Mouse (Mus musculus) thymus, postnatal 36 days (tissue): ENCODE data around the gene Rnf5.

Experiments
- DNase-seq, 2 experiments: peaks; one replicate each; pipeline ENCODE4 v3.0.0; 2022; ENCODE audit warnings: mixed read lengths in 2 of 2

Gene Rnf5

DNA sequence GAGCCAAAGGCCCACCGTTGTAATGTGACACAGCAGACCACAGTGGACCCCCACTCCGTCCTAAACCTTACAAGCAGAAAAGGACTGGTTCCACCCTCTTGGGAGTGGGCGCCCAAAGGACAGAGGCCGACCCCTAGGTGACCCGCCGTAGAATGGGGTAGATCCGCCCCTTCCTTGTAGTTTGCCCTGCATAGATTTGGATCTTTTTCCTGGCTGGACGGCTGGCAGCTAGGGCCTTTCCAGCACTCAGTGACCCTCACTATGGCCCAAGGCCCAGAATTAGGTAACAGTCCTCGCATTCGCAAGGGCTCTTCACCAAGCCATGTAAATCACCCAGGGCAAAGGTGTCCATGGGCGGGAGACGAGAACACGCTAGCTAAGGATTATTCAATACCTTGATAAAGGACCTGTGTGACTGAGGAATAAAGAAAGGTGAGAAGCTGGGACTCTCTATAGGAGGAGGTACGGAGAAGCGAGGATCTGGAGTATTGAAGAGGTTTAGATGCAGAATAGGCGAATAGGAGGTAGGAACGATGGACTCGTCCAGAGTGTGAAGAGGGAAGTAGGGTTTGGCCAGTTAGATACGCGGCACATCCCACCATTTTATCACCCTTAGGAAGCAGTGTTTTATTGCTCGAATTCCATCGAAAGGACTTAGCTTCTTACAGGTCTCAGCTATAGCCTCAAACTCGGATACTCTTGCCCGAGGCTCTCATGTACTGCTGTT is 1.2 kb upstream of the Rnf5 start:
- peak in 1 of 2 experiments; percentile 5 for DNase-seq

DNA sequence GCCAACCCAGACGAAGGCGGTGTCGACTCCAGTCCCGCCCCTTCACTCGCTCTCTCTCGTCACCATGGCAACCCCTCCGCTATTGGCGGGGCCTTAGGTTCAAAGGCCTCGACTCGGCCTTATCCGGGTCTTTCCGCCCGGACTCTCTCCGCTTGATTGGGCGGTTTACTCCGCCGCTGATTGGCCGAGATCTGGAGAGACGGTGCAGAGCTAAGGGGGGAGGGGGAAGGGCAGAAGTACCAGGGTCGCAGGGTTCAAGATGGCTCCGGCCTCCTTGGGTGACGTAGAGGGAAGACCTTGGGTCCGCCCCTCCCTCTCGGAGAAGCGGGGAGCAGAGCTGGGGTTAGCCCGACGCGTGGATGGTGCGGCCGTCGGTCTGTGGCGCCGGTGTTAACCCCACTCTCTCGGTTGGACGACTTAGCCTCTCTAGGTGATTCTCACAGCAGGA is 595 bp upstream of the Rnf5 start, which contains the start of gene Agpat1:
Gene Agpat1, plus strand, starts transcription at position 202 of the 448 bp plus-strand sequence.
- peak; percentile 96 to 99 for DNase-seq

DNA sequence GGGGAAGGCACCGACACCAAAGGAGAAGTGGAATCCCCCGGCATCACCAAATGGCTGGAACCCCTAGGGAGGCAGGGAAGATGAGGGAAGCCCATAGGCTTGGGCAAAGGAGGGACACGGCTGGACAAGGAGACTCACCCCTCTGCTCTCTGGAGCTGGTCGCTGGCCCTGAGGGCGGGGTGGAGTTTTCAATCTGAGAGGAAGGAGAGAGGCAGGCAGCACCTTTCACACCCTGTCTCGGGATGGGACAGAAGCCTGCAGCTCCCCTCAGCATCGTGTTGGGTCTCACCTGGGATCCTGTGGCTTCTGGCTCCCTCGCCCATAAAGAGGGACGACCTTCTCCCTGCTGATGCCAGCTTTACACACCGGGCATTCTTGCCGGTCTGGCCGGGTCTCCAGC is 1.7 kb downstream of the Rnf5 start:
- DNase-seq, result peak in 1 of 2 experiments; percentile 17

DNA sequence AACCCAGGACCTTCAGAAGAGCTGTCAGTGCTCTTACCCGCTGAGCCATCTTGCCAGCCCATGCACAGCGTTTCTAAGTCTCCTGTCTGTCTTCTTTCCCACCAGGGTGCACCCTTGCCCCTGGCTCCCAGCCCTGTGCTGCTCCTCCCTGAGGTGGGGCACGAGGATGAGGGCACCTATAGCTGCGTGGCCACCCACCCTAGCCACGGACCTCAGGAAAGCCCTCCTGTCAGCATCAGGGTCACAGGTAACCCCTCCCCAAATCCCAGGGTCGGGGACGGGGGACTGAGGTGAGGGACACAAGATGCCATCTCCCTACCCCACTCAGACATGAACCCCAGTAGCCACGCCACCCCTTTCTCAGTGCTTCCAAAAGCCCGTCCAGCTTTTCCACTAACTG is 3.6 kb downstream of the Rnf5 start:
- no peak for DNase-seq

DNA sequence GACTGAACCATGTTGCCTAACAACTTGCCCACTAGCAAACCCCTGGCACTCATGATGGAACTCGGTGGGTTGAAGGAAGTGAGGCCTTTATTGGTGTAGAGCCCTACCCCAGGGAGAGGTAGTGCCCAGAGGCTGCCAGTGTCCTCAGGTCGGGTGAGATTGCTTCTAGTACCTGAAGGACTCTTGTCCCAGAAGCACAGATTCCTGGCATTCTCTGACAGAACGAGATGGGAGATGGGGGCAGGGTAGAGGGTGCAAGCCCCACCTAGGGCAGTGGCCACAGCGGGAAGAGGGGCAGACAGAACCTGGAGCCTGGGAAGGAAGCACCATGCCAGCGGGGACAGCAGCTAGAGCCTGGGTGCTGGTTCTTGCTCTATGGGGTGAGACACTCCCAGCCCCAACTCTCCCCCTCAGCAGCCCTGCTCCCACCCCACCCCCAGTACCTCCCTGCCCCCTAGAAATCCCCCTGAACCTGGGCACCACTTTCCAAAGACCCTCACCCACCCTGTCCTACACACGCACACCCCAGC is 5.9 kb downstream of the Rnf5 start, which contains the start of gene Ager:
Gene Ager, plus strand, starts transcription at position 297 of the 530 bp plus-strand sequence.
- DNase-seq, result no peak

DNA sequence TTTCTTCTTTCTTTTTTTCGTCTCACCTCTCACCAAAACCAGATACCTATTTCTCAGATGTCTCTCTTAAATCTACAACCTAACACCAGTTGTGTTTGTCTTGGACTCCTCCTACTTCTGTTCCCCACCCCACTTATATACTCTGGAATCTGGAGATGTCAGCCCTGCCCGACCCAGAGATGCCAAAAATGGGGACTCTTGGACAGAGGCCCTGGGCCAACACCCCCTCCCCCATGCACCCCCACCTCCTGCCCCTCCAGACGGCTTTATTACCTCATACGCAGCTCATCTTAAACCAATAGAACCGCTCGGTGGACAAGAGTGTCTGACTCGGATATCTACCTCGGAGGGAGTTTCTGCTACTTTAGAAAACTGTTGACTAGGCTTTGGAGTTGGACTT is 7.4 kb downstream of the Rnf5 start:
- DNase-seq, result no peak

DNA sequence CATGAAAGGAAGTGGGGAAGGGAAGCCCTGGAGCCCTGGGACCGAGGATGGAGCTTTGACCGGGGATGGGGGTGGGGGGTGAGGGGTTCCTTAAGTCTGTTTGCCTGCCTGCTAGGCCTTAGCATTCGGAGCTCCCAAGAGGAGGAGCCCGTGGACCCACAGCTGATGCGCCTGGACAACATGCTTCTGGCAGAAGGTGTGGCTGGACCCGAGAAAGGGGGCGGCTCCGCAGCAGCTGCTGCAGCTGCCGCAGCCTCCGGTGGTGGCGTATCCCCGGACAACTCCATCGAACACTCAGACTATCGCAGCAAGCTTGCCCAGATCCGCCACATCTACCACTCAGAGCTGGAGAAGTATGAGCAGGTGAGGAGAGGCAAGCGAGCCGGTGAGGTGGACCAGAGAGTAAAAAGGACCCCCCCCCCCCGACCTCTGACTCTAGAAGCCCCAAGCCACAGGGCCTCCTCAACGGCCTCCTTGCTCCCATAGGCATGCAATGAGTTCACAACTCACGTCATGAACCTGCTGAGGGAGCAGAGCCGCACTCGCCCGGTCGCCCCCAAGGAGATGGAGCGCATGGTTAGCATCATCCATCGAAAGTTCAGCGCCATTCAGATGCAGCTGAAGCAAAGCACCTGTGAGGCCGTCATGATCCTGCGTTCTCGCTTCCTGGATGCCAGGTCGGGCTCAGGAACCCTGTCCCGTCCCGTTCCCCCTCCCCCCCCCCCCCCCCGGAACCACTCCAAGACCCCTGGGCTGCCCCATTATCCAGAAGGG is 9.6 kb downstream of the Rnf5 start:
- no peak for DNase-seq

DNA sequence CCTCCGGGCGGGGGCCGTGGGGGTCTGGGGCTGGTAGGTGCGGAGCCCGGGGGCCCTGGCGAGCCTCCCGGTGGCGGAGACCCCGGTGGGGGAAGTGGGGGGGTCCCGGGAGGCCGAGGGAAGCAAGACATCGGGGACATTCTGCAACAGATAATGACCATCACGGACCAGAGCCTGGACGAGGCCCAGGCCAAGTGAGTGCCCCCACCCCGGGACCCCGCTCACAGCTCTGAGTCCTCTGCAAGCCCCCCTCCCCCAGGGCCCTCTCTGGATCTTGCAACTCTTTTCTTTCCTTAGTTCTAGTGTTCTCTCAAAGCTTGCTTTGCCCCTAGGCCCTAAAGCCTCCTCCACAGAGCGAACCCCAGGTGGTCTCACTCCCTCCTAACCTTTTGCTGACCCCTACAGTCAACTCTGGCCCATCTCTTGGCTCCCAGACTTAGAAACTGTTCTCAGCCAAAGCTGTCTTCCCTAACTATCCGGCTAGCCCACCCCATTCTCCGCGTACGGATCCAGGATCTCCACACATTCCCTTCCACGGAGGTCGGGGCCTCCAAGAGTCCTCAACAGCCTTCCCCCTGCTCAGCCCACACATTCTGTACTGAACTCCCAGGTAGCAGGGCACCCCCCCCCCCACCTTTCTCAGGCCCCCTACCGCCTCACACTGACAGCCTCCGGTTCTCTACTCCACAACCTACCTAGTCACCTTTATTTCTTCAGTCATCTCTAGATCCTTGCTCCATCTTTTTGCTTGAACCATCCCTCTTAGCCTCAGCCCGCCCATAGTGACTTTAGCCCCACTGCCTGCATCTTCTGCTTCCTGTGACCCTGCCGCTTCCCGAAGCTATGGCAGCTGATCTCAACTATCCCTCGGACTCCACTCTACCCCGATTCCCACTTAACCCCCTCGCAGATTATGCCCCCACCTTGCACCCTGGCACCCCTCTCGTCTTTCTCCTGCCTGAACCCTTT is 10.6 kb downstream of the Rnf5 start:
- peak; percentile 27 to 36 for DNase-seq

DNA sequence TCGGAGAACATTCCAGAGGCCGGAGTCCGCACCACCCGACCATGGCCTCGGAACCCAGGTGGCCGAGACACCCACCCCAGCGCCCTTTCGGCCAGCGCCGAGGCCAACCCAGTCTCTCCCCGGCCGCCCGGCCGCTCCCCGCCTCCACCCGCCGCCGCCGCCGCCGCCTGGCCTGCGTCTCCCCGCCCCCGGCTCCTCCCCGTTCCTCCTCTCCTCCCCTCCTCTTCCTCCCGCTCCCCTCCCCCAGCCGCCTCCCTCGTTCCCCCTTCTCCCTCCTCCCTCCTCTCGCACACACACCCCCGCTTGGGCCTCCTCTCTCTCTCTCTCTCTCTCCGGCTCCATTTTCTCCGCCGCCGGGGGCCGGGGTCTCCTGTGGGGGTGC is 11.5 kb downstream of the Rnf5 start:
- DNase-seq, result peak; percentile 92

DNA sequence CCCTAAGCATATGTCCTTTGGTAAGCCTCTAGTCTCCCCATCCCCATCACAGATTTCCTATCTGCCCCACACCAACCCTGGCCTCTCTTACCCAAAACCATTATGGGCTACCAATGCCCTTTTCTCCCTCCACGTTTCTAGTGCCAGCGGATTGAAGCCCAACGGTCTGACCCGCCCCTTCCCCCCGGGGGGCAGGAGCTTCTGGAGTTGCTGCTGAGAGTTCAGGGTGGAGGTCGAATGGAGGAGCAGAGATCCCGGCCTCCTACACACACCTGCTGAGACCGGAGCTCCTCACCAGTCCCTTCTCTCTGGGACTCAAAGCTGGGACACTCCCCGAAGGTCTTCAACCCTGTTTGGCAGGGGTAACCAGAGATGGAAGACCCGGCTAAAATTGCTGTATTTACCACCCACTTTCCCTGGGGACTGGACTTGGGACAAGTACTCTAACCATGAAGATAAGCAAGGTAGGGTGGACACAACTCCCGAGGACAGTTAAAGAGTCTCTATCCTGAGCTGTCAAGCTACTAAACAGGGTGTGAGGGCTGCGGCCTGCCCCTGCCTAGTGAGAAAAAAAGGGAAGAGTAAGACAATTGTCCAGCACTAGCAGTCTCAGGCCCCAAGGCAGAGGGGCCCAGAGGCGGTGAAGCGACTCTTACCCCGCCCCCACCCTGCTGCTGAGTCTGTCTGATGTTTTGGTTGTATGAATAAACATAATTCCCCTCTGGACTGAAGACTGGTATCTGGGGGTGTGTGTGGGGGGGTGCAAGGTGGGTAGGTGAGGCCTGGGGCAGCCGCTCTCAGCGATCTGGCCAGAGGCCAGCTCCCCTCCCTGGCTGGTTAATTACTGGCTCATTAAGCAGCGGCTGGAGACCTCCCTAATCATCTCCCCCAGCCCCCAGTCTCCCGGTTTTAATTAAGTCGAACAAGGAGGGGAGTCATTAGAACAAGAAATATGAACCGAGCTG is 12.2 kb downstream of the Rnf5 start, which contains the start of gene Pbx2:
Gene Pbx2, plus strand, starts transcription at position 238 of the 965 bp plus-strand sequence.
- DNase-seq, result peak; percentile 56 to 63

DNA sequence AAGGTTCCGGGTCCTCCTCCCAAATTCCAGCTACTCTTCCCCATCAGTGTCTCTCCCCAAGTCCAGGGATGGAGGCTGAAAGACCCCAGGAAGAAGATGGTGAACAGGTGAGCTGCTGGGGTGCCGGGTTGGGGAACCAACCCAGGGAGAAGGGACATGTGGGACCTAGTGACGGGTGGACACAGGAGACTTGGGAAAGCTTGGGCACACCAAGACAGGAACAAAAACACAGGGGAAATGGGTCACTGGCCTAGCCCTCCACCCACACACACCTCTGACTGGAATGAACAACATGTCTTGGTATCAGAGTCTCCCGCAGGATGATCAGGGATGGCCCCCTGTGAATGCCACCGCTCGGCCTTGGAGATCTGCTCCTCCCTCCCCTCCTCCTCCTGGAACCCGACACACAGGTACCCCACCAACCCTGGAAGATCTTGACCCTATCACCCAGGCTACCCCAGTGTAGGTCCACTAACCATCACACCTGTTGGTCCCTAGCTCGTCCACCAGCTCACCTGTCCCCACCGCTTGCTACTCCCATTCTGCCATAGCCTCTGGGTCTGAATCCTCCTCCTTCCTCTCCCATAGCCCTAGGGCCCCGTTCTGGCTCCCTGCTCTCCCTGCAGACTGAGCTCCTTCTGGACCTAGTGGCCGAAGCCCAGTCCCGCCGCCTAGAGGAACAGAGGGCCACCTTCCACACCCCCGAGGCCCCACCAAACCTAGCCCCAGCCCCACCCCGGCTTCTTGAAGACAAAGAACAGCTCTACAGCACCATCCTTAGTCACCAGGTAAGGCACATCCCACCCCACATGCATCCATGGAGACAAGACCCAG is 13.1 kb downstream of the Rnf5 start:
- peak; percentile 43 to 61 for DNase-seq

DNA sequence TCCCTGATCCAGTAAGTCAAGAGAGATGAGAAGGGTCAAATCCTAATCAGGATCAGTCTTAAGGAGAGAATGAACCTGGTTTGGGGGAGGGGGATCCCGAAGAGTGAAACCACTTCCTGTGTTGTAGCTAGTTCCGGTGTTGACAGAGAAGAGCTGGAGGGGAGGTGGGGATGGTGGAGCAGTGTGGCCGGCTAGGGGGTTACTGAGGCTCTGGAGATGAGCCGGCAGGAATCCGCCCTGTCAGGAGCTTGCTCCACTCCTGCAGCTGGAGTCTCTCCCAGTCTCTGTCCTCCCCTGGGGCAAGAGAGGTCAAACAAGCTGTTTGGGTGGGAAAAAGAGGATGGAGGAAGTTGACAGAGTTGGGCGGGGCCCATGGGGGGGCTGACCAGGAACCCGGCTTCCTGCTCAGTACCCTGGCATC is 13.8 kb downstream of the Rnf5 start, which contains the start of gene Gpsm3:
Gene Gpsm3, plus strand, starts transcription at position 126 of the 421 bp plus-strand sequence.
- peak; percentile 79 to 82 for DNase-seq

DNA sequence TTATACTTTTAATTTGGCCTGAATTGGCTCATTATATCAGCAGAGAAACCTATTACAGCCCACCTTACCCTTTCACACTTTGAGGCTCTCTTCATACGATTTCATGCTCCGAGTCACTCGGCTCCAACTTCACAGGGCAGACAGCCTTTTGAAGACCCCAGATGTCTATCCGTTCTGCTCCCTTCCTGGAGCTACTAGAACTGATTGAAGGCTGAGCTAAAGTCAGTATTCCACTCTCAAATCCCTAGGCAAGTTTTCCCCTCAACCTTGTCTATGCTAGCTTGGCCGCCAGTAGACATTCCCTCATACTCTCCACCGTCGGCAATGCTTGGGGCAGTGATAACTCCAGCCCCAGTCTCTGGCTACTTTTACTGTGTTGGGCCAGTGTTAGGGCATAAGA is 14.3 kb downstream of the Rnf5 start:
- peak in 1 of 2 experiments; percentile 33 for DNase-seq

DNA sequence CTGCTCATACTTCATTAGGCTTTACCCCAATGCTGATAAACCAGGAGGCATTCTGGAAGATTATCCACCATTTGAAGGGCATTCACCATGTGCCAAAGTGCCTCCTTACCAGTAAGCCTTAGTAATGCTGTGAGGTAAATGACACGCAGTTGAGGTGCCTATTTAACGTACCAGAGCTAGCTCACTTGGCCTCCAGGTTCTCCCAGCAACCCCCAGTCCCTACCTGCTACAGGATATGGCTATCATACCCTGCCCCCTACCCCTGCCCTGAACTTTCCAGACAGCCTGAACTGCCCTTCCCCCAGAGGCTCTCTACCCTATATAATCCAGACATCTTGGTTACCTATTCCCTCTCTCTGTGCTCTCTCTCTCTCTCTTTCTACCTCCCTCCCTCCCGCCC is 14.7 kb downstream of the Rnf5 start:
- DNase-seq, result peak in 1 of 2 experiments; percentile 42

DNA sequence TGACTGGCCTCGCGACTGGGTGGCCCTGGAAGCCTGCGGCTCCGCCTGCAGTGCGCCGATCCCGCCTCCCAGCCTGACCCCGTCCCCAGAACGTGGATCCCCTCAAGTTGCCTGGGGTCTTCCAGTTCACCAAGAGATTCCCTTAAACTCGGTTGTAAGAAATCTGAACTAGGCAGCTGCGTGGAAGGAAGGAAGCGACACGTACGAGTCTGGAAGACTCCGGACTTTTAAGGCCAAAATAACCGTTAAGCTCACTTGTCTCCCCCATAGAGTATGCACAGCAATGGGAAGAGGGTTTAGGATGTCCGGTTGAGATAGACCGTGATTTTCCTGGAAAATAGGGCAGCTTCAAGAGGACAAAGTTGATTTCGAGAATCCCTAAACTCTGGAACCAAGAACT is 15.7 kb downstream of the Rnf5 start:
- DNase-seq, result no peak

DNA sequence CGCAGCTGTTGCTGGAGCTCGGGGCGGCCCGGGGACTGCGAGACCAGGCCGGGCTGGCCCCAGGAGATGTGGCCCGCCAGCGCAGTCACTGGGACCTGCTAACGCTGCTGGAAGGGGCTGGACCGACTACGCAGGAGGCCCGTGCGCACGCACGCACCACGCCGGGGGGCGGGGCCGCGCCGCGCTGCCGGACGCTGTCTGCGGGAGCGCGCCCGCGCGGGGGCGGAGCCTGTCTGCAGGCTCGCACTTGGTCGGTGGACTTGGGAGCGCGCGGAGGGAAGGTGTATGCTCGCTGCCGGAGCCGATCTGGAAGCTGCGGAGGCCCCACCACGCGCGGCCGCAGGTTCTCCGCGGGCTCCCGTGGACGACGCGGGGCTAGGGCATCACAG is 16.1 kb downstream of the Rnf5 start:
- peak; percentile 97 to 98 for DNase-seq

DNA sequence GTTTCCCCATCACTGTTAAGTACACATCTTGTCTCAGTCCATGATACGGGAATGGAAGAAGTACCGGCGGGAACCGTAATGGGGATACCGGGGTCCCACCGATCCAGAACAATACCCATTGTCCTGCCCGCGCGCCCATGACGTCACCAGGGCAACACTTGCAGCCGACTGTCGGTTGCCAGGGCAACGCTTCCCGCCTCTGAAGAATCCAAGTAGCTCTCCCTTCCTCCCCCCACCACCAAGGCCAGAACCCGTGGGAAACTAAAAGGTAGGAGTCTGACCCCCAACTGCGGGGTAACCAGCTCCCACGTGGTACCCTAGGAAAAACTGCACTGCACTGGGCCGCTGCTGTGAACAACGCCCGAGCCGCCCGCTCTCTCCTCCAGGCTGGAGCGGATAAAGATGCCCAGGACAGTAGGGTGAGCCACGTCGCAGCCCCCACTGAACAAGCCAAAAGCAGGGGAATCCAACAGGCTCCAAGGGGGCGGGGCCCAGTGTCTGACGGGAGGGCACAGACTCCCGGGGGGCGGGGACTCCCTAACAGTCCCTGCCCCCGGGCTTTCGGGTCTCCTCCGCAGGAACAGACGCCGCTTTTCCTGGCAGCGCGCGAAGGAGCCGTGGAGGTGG is 16.6 kb downstream of the Rnf5 start:
- peak; percentile 59 to 92 for DNase-seq

DNA sequence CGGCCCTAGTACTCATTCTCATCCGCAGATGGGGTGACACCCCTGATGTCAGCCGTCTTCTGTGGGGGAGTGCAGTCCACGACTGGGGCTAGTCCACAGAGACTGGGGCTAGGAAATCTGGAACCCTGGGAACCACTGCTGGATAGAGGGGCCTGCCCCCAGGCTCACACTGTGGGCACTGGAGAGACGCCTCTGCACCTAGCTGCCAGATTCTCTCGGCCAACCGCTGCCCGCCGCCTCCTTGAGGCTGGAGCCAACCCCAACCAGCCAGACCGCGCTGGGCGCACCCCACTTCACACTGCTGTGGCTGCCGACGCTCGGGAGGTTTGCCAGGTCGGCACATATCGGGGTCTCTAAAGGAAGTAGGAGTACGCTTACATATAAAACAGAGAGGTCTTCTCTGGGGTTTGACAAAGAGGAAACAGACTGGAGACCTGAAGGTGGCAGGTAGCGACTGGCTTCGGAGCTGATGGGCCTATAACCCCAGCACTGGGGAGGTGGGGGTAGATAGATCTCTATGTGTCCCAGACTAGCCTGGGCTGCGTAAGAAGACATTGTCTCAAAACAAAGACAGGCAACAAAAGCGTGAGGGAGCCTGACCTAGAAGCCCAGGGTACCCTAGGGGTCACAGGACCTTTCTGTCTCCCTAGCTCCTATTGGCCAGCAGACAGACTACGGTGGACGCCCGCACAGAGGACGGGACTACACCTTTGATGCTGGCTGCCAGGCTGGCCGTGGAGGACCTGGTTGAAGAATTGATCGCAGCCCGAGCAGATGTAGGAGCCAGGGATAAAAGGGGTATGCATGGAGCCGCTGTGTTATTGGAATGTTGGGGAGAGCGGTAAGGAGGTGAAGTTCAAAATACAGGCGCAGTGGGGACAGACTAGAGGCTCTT is 17.4 kb downstream of the Rnf5 start:
- DNase-seq, result no peak

DNA sequence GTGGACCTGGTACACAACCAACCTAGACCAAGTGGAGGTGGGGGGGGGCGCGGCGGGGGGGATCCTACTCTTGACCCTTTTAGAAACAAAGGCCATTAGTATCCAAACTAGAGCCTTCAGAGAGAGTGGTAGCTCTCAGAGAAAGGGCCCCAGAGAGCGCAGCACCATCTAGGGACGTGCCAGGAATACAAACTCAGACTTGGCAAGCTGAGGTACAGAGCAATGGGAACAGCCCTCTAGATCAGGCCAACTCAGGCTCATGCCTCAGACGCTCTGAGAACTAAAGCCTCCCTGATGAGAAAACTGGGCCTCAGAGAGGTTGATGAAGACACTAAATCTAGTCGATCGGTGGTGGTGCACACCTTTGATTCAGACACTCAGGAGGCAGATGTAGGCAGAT is 18.4 kb downstream of the Rnf5 start:
- no peak for DNase-seq
